Mouse (Mus musculus) adrenal gland (tissue): Measurements from ENCODE around the gene Ap2a2.

Source experiments
- intact Hi-C: fragments of 180-260 bp; cut with DNase I; formaldehyde crosslinking; loops from one replicate; pipeline ENCODE4 v1.15.1; 2025
- long read RNA-seq, 2 experiments: library from polyadenylated mRNA; unstranded; transcript quantifications; one replicate each; pipeline ENCODE4 v2.0.0; 2020; ENCODE audit warnings: borderline replicate concordance in 1 of 2; ENCODE audit not compliant: insufficient replicate concordance in 1 of 2

Ap2a2 gene
- long read RNA-seq, experiment 1, full-length matches to known transcripts = 7 of 36 reads
- long read RNA-seq, experiment 1, partial matches to known transcripts = 3 of 36 reads
- long read RNA-seq, experiment 1, other reads (novel, unspliced or antisense) = 26 of 36 reads
- long read RNA-seq, experiment 2, full-length matches to known transcripts = 10 of 38 reads
- long read RNA-seq, experiment 2, partial matches to known transcripts = 3 of 38 reads
- long read RNA-seq, experiment 2, other reads (novel, unspliced or antisense) = 25 of 38 reads

DNA sequence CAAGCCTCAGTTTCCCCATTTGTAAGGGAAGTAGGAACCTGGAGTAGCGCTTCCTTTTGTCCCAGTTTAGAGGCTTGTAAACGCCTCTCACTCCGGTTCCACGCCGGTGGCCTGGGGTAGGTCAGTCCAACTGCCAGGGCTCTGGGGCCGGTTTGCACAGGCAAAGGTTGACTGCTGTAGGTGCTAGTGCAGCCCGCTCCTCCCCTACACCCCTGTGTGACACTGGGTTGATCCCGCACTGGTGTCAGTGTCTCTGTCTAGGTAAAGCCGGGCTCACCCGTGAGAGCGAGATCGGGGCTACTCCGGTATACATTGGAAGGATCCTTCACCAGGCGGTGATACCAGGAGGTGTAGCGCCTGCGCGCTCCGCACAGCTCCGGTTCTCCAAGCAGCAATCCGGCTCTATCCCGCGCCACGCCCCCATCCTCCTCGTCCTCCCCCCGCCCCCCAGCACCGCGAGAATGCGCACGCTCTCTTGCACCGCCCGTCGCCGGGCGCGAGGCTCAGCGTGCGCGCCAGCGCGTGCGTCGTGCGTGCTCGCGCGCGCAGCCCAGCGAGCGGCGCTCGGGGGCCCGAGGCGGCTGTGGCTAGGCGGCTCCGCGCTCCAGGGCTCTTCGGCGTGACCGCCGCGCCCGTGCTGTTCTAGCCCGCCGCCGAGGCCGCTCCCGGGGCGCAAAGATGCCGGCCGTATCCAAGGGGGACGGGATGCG, at the start of gene Ap2a2:
Gene Ap2a2, plus strand, starts transcription at position 492 of the 710 bp plus-strand sequence.
- intact Hi-C loops = no loop called here

DNA sequence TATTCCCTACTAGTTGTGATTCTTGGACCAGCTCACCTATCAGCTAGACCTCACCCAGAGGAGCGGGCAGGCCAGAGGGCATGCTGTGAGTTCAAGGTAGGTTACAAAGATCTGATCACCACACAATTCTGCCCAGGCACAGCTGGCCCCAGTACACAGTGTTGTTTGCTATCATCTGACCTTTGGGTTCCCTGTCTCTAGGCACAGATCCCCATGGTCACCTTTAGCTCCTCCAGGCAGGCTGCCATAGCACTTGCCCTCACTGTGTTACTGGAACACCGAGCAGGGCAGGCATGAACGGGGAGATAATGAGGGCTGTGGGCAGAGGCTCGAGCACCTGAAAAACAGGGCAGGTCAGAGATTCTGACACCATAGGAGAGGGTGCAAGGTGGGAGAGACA, 44.3 kb upstream of the Ap2a2 start:
- intact Hi-C loops = no loop called here

DNA sequence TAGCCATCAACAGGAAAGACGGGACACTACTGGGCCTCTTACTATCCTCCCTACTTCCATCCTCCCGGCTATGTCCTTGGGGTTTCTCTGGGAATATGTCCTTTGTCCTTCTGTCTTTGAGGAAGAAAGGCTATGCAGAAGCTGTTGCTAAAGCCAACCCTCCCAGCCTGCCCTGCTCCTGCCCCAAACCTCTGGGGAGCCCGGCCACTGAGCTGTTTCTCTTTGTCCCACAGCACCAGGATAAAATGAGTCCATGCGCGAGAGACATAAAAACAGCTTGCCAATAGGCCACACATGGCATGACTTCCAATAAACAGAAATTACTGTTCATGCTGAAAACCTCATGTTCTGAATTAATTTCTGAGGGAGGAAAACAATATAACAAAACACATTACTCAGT, 43.7 kb upstream of the Ap2a2 start:
- intact Hi-C loops = no loop called here

- intact Hi-C loops = no loop called here
These were observed 43.0 kb upstream of the Ap2a2 start for GRCm38 (mm10) chr7:141518926-141519325.

DNA sequence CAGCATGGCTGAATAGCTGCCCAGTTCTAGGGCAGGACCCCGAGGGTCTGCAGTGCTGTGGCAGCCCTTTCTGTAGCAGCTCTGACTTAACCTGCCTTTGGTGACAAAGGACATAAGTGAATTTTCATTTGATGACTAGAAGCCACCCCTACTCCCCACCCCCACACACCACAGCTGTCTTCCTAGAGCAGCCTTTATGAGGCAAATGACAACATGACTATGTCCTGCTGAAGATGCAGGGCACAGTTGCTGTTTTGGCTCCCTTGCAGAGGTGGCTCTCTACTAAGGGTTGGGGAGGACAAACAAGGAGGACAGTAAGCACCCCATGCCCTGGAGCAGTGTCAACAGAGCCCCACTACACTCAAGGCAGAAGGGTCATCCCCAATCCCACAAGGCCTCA, 42.2 kb upstream of the Ap2a2 start:
- intact Hi-C loops = no loop called here

- intact Hi-C loops = no loop called here
These were observed 39.0 kb upstream of the Ap2a2 start for GRCm38 (mm10) chr7:141523007-141523406.

- intact Hi-C loops = no loop called here
These were observed 37.7 kb upstream of the Ap2a2 start for GRCm38 (mm10) chr7:141524271-141524670.

DNA sequence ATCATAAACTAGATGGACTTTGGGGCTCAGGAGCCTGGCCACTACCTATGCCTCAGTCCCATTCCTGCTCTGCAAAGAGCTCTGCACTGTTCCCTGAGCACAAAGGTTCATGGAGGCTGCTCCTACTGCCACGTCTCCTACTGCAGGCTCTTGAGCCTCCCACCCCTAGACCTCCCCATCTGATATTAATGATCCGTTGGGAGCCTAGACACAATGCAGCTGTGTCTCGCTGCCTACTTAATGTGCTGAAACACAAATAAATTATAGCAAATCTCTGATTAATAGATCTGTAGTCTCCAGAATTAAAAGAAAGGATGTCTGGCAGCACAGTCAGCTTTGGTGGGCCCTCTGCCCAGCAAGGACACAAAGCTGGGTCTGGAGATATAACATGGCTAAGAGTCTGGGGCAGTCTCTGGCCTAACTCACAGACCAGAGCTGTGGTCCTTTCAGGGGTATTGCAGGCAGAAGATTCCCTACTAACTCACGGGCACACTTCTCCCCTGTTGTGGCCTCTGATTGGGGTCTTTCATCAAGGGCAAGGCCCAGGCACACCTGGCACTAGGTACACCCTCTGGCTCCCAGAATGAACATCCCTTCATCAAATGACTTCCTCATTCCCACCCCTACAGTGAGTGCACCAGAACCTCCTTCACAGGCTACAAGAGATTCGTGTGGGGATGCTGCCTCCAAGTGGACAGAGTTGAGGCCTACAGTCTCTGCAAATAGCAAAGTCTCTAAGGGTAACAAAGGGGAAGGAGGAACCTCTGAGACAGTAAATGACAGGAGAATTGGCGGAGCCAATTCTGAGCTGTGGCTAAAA, 37.0 kb upstream of the Ap2a2 start:
- intact Hi-C loops = loop anchor here (1.0 to 5.0 kb wide), 3 partner anchors 45 to 142 kb away; no protein-coding TSS in a partner anchor

DNA sequence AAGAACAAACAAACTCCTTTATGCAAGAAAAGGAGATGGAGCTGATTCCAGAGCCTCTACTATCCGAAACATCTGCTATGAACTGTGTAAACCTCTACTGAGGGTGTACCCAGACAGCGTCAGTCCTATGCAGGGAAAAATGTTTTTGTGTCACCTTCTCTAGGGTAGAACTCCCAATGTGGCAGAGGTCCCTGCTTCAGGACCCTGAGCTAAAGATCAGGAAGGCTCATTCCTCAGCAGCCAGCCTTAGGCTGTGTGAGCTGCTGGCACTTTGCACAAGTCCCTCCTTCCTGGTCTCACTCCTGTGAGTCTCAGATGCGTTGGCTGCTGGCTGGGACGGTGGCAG, 36.4 kb upstream of the Ap2a2 start:
- intact Hi-C loops = loop anchor here (1.0 to 5.0 kb wide), 3 partner anchors 45 to 142 kb away; no protein-coding TSS in a partner anchor

DNA sequence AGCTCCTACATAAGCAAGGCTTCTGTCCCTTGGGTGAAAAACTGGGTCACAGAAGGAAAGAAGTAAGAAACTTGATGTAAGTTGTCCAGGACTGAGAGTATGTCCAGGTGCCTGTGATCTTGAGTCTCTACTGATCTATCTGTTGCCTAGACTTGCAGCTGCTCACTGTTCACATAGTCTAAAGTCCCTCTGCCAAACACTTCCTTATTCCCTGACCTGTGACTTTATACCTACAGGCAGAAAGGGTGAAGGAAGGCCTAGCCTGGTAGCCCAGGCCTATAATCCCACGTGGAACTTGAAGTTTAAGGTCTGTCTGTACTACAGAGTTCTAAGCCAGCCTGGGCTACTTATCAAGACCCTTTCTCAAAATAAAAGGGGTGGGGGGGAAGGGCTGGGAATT, 26.4 kb upstream of the Ap2a2 start:
- intact Hi-C loops = no loop called here

- intact Hi-C loops = no loop called here
These were observed 23.0 kb upstream of the Ap2a2 start for GRCm38 (mm10) chr7:141538852-141539555.

- intact Hi-C loops = loop anchor here (5.0 kb wide), 1 partner anchor 68 kb away; no protein-coding TSS in a partner anchor
These were observed 22.2 kb upstream of the Ap2a2 start, which contains the start of gene Chid1 for GRCm38 (mm10) chr7:141539556-141540311. Gene Chid1, minus strand, starts transcription at chr7:141539857.

GRCm38 (mm10) chr7:141540312-141541081, 21.5 kb upstream of the Ap2a2 start:
- intact Hi-C loops = loop anchor here (5.0 kb wide), 1 partner anchor 67 kb away; no protein-coding TSS in a partner anchor

- intact Hi-C loops = loop anchor here (5.0 kb wide), 1 partner anchor 66 kb away; no protein-coding TSS in a partner anchor
These were observed 20.3 kb upstream of the Ap2a2 start for GRCm38 (mm10) chr7:141541681-141542080.

DNA sequence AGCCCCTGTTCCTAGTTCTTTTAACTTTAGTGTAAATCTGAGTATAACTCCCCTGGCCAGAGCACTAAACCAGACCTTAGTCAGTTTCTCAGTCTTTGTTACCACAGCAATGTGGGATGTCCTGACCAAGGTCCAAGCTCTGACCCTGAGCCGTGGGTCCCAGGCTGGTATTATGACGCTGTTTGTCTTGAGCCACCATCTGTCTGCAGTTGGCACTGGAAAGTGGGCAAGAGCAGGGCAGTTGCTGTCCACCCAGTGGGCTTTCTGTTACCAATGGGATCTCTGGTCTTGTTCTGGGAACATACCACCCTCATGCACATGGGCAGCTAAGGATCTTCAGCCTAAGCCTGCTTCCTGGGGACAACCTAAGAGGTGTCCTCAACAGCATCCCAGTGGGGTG, 19.4 kb upstream of the Ap2a2 start:
- intact Hi-C loops = loop anchor here (5.0 kb wide), 1 partner anchor 65 kb away; no protein-coding TSS in a partner anchor

DNA sequence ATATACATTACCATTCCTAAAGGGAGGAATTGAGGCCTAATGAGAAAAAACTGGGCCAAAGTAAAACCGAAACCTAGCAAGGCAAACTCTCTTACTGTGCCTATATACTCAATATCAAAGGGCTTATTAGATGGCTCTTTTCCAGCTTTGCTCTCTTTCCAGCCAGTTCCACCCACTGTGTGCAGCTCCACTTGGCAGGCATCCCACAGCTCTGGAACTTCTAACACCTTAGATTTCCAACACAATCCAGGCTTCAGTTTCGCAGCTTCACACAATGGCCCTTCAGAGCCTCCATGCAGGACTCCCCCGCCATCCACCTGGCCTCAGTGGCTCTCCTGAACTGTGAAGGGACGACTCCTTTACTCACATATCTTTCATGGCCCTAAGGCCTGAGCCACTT, 17.3 kb upstream of the Ap2a2 start:
- intact Hi-C loops = loop anchor here (5.0 kb wide), 1 partner anchor 63 kb away; no protein-coding TSS in a partner anchor

DNA sequence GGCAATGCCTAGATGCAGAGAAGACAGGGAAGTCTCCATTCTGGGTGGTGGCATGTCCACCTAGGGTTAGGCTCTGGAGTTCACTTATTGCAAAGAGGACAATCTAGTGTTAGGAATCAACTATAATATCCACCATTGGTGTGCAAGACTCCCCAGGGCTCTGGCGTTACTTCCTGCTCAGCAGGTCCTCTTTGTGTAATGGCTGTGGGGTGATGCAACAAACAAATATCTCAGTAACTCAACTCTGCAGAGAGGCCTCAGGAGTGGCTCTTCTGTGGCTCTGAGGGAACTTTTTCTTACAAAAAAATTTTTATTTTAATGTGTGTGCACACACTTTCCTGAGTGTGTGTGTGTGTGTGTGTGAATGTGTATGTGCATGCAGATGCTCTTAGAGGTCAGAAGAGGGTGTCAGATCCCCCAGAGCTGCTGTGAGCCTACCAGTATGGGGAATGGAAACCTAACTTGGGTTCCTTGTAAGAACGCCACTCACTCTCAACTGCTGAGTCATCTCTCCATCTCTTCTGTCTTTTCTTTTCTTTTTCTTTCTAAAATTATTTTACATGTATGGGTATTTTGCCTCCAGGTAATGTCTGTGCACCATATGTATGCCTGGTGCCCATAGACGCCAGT, 12.4 kb upstream of the Ap2a2 start:
- intact Hi-C loops = no loop called here

DNA sequence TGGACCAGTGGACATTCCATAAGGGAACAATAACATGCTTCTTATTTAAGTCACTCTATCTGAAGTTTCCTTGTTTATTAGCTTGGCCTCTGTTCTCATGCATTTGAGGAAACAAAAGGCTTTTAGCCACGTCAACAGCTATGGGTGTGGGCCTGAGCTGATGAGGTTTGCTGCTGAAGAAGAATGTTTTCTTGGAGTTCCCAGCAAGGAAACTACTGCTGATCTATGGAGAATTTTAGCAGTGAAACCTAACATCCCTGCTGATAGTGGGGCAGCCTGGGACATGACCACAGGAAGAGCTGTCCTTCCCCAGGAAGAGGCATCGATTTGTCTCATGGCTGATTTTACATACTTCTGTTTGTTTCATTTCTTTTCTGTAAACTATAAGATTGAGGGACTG, 11.5 kb upstream of the Ap2a2 start:
- intact Hi-C loops = no loop called here

DNA sequence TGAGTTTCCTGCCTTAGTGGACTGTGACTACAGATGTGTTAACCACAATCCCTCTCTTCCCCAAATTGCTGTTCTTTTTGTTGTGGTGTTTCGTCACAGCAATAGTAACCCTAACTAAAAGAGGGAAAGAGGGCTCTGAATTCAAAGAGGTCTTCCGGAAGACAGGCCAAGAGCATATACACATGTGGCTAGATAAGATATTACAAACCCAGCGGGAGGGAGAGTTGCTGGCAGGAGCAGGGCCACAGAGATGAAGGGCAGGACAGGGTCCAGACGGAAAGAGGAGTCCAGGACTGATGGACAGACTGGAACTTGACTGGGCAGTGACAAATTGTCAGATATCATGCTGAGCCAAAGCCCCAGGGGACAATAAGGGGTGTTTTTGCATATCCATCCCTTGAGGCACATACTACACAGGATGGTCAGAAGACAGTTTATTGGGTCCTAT, 3.6 kb upstream of the Ap2a2 start:
- intact Hi-C loops = no loop called here
